Comparison of ENCODE assay signal across 8 mouse cellular contexts in genomic region chr11:23255053-23255426, GRCm38 (mm10). TPM values are rescaled to one million over a fixed set of nuclear protein-coding genes. Genes with fewer than 3 reads are reported as not detected.
A peak's percentile ranks its signal among the peaks of the same experiment; 100 is the strongest.
DNase-seq lines count a peak whose midpoint lies in the region; ATAC-seq and TF ChIP-seq lines count a peak whose summit lies in the region.

No protein-coding gene starts in this region.

- peak overlapping the region; percentile 81 for H3K9ac ChIP-seq in liver, embryonic 12.5 days

- no peak for TF ChIP-seq CTCF in testis, adult 2 months (IDR thresholded peaks at IDR 0.05; ENCODE audit: control insufficient read depth, insufficient read depth, insufficient replicate concordance, low read depth, low read length)

- peak overlapping the region; percentile 93 for H3K4me3 ChIP-seq in testis, adult 2 months (ENCODE audit: control insufficient read depth, low read depth, low read length)
- H3K4me3 ChIP-seq in liver, embryonic 12.5 days = peak overlapping the region; percentile 99

- no peak for DNase-seq in frontal cortex, postnatal 25 days (ENCODE audit: low spot score in 2 of 2)
- no peak for DNase-seq in testis, postnatal 14 days (ENCODE audit: low spot score)
- no peak for DNase-seq in cerebellum, postnatal 10 days

- ATAC-seq in frontal cortex, adult (ENCODE audit: low TSS enrichment) = peak; percentile 18; the same call in 1 of the 2 replicates
- no peak for ATAC-seq in liver, embryonic 12.5 days
- ATAC-seq in megakaryocyte-erythroid progenitor cell, adult 5-6 weeks (replicated peaks; ENCODE audit: low FRiP score, low TSS enrichment, poor library complexity, severe bottlenecking) = no peak
- no peak for ATAC-seq in megakaryocyte progenitor cell, adult 5-6 weeks (replicated peaks; ENCODE audit: poor library complexity)

- no peak for TF ChIP-seq POLR2A in testis, adult 2 months (IDR thresholded peaks at IDR 0.05; ENCODE audit: control insufficient read depth, low read depth, low read length)

- no peaks in the 10 kb centered on the region for H3K9me3 ChIP-seq in liver, embryonic 12.5 days (replicated peaks)

- peaks cover 19% of the 10 kb centered on the region for H3K4me1 ChIP-seq in testis, adult 2 months (ENCODE audit: control insufficient read depth, insufficient read depth, low read length)
- peaks cover 37% of the 10 kb centered on the region for H3K4me1 ChIP-seq in liver, embryonic 12.5 days

- peak overlapping the region; percentile 93 for H3K4me2 ChIP-seq in liver, embryonic 12.5 days

- no peaks in the 10 kb centered on the region for H3K36me3 ChIP-seq in testis, adult 2 months (ENCODE audit: control insufficient read depth, insufficient read depth, low read length)
- H3K36me3 ChIP-seq in liver, embryonic 12.5 days = peaks cover 10% of the 10 kb centered on the region; the same call in 1 of the 2 replicates

- H3K27ac ChIP-seq in testis, adult 2 months (ENCODE audit: control insufficient read depth, insufficient read depth, low read depth, low read length) = peak overlapping the region; percentile 98
- H3K27ac ChIP-seq in liver, embryonic 12.5 days = peak overlapping the region; percentile 99

- WGBS in liver, embryonic 12.5 days (ENCODE audit: insufficient replicate concordance) = 2% methylated on average over 22 of the region's 24 CpGs

- H3K27me3 ChIP-seq in testis, adult 2 months (ENCODE audit: control insufficient read depth, insufficient read depth, low read length) = no peaks in the 10 kb centered on the region
- no peaks in the 10 kb centered on the region for H3K27me3 ChIP-seq in liver, embryonic 12.5 days (replicated peaks)

RNA-seq across cellular contexts. Expression of gene Xpo1, which starts 0.8 kb away (rescaled TPM):
- 6.8 and 9.6 TPM in 2 replicates for polyA plus RNA-seq in testis, adult 2 months (2012; rRNA removed)
- 104 TPM in 2 replicates for polyA plus RNA-seq in liver, embryonic 12.5 days (2016; fragmentation: Nextera tagmentation; extraction: Ambion mirVana)
- total RNA-seq in megakaryocyte-erythroid progenitor cell, adult 5-6 weeks (2014; fragmentation: Nextera tagmentation) = 106 and 142 TPM in 2 replicates
- 322 and 338 TPM in 2 replicates for total RNA-seq in megakaryocyte-erythroid progenitor cell, adult 5-6 weeks (2017)
- total RNA-seq in megakaryocyte progenitor cell, adult 5-6 weeks (2015) = 139 and 148 TPM in 2 replicates
- 214 and 253 TPM in 2 replicates for total RNA-seq in megakaryocyte progenitor cell, adult 5-6 weeks (2017)

RNA-seq across cellular contexts. Expression of gene Usp34, which starts 51.7 kb away (rescaled TPM):
- polyA plus RNA-seq in testis, adult 2 months (2012; rRNA removed) = 14.9 and 23.4 TPM in 2 replicates
- polyA plus RNA-seq in liver, embryonic 12.5 days (2016; fragmentation: Nextera tagmentation; extraction: Ambion mirVana) = 10.7 and 14.4 TPM in 2 replicates
- 50.7 and 76.1 TPM in 2 replicates for total RNA-seq in megakaryocyte-erythroid progenitor cell, adult 5-6 weeks (2014; fragmentation: Nextera tagmentation)
- total RNA-seq in megakaryocyte-erythroid progenitor cell, adult 5-6 weeks (2017) = 31.9 and 59.4 TPM in 2 replicates
- total RNA-seq in megakaryocyte progenitor cell, adult 5-6 weeks (2015) = 62.5 and 67.2 TPM in 2 replicates
- total RNA-seq in megakaryocyte progenitor cell, adult 5-6 weeks (2017) = 34.1 and 48.3 TPM in 2 replicates
